Mouse (Mus musculus) cerebellum, postnatal 36 days (tissue): ENCODE results near the gene Mamld1.
A peak's percentile ranks its signal among the peaks of the same experiment; 100 is the strongest.

Source experiments
- DNase-seq, 2 experiments: peaks; one replicate each; pipeline ENCODE4 v3.0.0; 2021 to 2022; ENCODE audit warnings: mixed read lengths in 2 of 2

The Mamld1 gene

DNA sequence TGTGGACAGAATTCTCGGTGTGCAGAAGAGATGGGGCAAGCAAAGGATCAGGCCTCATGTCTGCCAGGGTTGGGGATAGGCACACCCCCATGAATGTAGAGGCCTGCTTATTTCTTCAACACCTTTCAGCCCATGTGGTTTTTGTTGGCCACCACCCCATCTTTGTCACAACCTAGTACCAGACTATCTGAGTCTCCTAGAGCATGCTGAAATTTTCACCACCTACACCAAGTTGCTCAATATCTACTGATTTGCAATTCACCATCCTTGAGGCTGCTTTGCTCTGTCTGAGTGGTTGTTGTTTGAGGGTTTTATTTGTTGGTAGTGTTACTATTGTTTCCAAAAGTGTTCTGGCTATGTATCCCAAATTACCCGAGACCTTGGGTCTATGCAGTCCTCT is 91.3 kb downstream of the Mamld1 start:
- DNase-seq = no peak

- peak in 1 of 2 experiments; percentile 22 for DNase-seq
Observed at GRCm38 (mm10) chrX:71149441-71150050, 99.5 kb downstream of the Mamld1 start.

GRCm38 (mm10) chrX:71150551-71151001 is 100.5 kb downstream of the Mamld1 start:
- peak; percentile 84 to 85 for DNase-seq

- no peak for DNase-seq
Observed at GRCm38 (mm10) chrX:71181526-71181925, 131.5 kb downstream of the Mamld1 start.

GRCm38 (mm10) chrX:71183671-71184070 is 133.6 kb downstream of the Mamld1 start:
- peak; percentile 33 to 40 for DNase-seq

GRCm38 (mm10) chrX:71186396-71186795 is 136.3 kb downstream of the Mamld1 start:
- no peak for DNase-seq

- no peak for DNase-seq
Observed at GRCm38 (mm10) chrX:71204776-71205175, 154.7 kb downstream of the Mamld1 start.
